Mouse (Mus musculus): ENCODE measurements around the gene Camkmt. TPM values are rescaled to one million over a fixed set of nuclear protein-coding genes. Genes with fewer than 3 reads are reported as not detected.

The Camkmt gene
- 1 to 10 TPM; 5.7 to 7.4 TPM for polyA plus RNA-seq (2017; shearing (Covaris generic))

GRCm38 (mm10) chr17:85090120-85091099 is at the start of gene Camkmt, which contains the start of gene Prepl:
Camkmt (plus strand) TSS chr17:85090552.
Prepl (minus strand) TSS chr17:85090241.
- peak; percentile 97 for ATAC-seq

DNA sequence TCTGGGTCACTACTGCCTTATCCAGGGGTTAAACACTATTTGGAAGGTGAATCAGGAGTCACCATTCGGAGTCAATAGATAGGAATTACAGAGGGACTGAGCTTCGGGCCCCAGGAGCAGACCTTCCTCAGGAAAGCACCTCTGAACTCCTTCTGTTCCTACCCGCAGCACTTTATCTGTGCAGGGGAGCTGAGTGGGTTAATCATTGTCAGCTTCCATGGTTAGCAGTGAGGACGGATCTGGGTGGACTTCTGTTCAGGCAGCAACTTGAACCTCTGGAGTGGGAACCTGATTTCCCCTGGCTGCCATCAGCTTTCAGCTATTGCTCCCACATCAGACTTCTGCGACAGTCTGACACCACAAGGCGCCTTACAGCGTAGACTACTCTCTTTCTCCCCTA is 49.4 kb upstream of the Camkmt start:
- no peak for ATAC-seq

- no peak for ATAC-seq
Observed at GRCm38 (mm10) chr17:85042419-85042818, 47.9 kb upstream of the Camkmt start.

GRCm38 (mm10) chr17:85043404-85043816 is 46.9 kb upstream of the Camkmt start:
- ATAC-seq: no peak

DNA sequence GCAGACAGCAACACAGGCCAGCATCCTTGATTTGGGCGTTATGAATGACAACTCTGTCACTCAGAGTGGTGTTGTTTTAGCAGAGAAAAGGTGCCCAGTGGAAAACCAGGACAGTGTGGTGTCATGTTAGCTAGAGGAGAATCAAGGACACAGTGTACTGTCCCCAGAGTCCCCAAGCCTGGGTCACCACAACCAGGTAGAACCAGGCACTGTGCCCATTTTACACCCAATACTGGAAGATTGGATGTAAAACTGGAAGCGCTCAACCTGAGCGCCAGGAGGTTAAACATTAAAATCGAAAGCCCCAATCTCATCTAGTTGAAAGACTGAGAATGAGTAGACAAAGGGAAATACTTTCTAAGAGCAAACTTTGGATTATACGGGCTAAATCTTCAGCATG is 45.9 kb upstream of the Camkmt start:
- no peak for ATAC-seq

DNA sequence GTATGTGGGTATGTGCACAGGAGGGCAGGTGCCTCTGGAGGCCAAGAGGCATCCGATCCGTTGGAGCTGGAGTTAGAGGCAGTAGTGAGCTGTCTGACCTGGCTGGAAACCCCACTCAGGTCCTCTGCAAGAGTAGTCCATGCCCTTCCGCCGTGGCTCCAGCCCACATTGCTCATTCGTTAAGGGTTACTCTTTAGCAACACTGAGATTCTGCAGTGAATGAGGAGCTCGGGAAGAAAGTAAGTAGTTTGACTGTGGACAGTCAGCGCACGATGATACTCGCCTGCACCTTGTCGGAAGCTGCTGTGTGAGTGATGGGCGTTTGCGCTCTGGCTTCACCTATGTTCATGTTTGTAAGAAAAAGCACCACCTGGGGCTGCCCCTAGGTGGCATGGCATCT is 45.2 kb upstream of the Camkmt start:
- no peak for ATAC-seq

- no peak for ATAC-seq
Observed at GRCm38 (mm10) chr17:85048379-85048778, 42.0 kb upstream of the Camkmt start.

GRCm38 (mm10) chr17:85058276-85058675 is 32.1 kb upstream of the Camkmt start:
- ATAC-seq: no peak

DNA sequence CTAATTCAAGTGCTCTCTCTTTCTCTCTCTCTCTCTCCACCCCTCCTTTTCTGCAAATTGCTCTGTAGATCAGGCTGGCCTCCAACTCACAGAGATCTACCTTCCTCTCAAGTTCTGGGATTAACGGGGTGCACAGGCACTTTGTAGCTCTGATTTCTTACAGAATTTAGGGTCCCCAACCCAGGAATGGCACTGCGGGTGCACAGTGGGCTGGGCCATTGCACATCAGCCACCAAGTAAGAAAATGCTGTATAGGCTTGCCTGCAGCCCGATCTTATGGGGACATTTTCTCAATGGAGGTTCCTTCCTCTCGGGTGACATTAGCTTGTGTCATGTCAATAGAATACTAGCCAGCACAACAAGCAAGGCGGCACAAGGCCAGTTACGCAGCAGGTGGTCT is 31.2 kb upstream of the Camkmt start:
- ATAC-seq: no peak

GRCm38 (mm10) chr17:85063560-85063959 is 26.8 kb upstream of the Camkmt start:
- no peak for ATAC-seq

DNA sequence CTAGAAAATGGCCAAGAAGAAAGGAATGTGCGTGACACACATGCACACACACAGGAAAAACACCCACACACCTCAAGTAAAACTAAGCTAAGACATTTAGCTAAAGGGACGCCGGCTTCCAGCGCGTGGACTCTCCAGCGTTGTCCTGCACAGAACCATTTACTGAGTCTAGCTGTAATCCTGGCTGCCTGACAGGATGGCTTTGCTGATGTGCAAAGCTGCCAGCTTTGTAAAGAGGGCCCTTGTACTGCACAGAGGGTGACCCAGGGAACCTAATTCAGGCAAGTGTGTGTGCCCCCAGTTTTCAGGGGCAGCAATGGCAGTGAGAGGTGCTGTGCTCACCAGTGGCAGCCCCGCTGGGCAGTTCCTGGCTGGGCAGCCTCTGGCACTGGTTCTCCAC is 23.0 kb upstream of the Camkmt start:
- ATAC-seq: no peak

GRCm38 (mm10) chr17:85070658-85071057 is 19.7 kb upstream of the Camkmt start:
- ATAC-seq: no peak

DNA sequence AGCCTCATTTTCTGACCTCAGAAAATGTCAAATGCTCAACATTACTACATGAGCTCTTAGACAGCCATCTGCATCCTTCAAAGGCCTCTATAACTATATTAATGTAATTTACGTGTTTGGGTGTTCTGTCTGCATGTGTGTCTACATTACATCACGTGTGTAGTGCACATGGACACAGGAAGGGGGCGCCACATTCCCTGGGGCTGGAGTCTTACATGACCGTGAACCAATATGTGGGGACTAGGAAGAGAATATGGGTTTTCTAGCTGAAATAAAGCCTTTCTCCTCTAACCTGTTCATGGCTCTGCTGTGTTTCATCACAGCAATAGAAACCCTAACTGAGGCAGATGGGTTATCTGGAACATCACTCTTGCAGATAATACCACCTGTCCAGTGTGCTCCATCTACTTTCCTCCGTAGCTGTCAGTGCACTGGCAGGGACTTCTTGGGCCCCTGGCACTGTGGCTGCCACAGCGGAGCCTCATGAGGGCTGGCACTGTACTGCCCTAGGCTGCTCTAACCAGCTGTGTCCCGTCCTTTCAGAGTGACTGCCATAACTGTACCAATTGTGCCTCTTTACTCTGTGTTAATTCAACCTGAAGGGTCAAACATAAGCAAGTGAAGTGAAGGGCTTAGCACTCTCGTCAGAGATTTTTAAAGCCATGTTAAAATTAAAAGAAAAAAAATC is 19.1 kb upstream of the Camkmt start:
- ATAC-seq: no peak

DNA sequence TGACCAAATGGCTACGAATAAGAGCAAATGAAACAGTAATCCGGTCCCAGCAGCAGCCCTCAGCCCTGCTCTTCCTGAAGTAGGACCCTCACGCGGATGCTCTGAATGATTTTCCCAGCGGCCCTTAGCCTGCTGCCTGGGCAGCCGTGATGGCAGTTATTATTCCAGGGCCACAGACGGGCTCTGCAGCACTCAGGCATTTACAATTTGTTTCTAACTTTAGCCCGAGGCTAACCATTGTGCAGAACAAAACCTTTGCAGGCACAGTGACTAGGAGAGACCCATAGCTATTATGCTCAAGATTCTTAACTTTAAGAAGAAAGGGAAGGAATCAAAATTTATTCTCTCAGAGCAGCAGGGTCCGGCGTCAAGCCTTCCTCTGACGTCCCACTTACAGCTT is 18.0 kb upstream of the Camkmt start:
- no peak for ATAC-seq

DNA sequence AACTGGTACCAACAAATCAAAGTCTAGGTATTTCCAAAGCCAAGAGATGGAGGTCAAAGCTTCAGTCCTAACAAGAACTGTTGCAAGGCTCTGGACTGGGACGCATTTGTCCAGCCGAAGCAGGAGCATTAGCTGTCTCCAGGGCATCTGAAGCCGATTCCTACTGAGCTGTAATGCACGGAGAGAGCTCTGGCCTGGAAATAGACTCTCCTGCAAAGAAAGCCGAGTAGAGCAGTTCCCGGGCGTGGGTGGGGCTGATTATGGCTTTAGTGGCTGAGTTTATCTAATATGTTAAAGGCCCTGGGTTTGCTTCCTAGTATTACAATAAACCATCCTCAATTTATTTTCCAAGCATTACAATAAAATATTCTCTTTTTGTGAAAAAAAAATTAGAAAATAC is 17.1 kb upstream of the Camkmt start:
- no peak for ATAC-seq

DNA sequence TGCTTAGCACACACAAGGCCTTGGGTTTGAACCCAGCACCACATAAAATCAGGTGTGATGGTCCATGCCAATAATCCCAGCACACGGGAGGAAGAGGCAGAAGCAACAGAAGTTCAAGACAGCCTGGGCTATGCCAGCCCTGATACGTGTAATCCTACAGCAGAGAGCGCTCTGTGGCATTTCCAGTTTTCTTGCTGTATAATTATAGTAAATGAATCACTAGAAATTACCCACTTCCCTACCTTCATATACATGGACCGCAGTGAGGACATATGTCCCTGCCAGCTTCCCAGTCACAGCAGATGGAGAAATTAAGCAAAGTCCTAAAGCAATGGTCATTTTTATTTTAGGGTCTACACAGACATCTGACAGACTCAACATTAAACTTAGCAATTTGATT is 16.3 kb upstream of the Camkmt start:
- no peak for ATAC-seq

DNA sequence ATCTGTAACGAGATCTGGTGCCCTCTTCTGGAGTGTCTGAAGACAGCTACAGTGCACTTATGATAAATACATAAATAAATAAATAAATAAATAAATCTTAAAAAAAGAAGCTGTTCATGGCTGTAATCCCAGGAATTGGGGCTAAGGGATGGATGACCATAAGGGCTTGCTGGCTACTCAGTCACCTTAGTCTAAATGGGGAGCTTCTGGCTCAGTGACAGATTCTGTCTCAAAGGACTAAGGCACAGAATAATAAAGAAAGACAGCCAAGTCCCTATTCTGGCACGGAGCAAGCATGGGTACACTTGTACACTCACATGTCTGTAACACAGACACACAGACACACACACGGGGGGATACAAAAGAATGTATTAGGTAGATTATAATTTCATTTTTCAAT is 11.1 kb upstream of the Camkmt start:
- no peak for ATAC-seq

DNA sequence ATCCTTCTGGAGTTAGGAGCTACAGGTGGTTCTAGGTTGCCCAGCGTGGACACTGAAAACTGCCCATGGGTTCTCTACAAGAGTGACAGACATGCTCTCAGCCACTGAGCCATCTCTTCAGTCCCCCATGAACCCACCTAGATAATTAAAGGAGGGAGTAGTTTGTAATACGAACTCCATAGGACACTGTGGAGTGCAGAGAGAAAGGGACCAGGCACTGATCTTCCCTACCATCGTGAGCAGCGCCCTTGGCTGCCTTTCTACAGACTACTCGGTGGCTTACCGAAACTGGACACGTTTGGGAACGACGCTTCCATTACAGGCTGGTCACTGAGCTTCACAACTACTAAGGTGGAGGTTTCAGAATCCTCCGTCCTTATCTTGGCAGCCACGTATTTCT is 9.6 kb upstream of the Camkmt start:
- no peak for ATAC-seq

GRCm38 (mm10) chr17:85085335-85085734 is 5.0 kb upstream of the Camkmt start:
- ATAC-seq: no peak

DNA sequence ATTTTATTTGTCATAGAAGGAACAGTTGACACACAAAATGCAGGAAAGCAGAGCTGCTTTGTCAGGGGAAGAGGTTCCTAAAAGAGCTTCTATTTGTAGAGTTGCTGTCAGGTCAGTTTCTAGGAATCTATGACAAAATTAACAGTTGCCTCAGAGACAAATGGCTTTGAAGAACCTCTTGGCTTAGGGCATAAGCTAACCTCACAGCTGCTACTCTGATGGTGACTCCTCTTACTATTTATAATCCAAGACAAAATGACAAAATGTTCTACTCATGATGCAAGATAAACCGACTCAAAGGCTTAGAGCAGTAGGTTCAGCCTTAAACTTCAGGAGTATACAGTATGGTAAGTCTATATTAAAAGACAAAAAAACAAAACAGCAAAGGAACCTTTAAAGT is 3.9 kb upstream of the Camkmt start:
- ATAC-seq: no peak

DNA sequence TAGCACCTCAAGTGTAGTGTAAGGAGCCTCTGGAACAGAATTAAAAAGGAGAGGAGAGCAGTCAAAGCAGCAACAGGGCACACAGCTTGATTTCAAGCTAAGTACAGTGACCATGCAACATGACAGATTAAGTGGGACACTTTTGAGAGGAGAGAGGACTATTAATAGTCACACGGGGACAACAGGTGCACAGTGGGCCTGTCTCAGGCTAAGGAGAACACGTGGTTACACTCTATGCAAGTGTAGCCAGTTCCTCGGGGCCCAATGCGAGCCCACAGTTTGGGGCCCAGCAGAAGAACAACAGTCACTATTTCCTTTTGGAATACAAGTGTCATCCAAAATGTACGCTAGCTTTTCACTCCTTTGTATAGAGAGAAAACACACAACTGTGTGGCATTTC is 2.8 kb upstream of the Camkmt start:
- ATAC-seq: no peak

GRCm38 (mm10) chr17:85088401-85088800 is 2.0 kb upstream of the Camkmt start:
- no peak for ATAC-seq

GRCm38 (mm10) chr17:85089011-85089410 is 1.3 kb upstream of the Camkmt start:
- ATAC-seq: no peak

DNA sequence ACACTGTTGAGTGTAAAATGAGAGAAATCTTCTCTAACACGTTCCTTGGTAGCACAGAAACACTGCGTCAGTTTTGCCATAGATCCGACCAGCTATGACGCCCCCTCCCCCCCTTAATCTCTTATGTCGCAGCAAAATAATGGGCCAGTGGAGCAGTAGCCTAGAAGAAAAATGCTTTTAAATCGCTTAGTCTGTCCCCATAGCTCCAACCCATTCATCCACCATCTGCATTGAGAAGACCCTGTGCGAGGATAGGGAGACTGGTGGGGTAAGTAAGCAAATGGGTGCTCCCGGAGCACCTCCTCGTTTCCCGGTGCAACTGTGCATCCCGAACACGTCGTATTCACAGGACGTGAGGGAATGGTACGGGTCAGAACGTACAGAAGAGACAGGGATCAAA is 731 bp upstream of the Camkmt start:
- ATAC-seq: no peak

All from CD4-positive, CD25-positive, alpha-beta regulatory T cell, adult 4 months (primary cell).